Mouse (Mus musculus) lung, adult 2 months (tissue): ENCODE data around the gene Jmjd1c. TPM values are rescaled to one million over a fixed set of nuclear protein-coding genes. Genes with fewer than 3 reads are reported as not detected.

Experiments used
- DNase-seq: peaks from one replicate; pipeline ENCODE4 v3.0.0; 2022
- H3K4me1 ChIP-seq: fragments of 200-500 bp; 2 replicates; pipeline ENCODE4 v1.6.1; 2011; ENCODE audit warnings: low read length; ENCODE audit not compliant: control insufficient read depth, insufficient read depth
- H3K4me3 ChIP-seq: fragments of 200-500 bp; replicated peaks from 2 replicates; pipeline ENCODE3; 2011; ENCODE audit warnings: low read depth, mild to moderate bottlenecking, control low read depth, low read length; ENCODE audit errors: extremely low read depth
- CTCF ChIP-seq: fragments of 200-500 bp; IDR thresholded peaks from 2 replicates; pipeline ENCODE4 v1.5.1; 2011; ENCODE audit warnings: mild to moderate bottlenecking, low read length, control low read depth; ENCODE audit not compliant: insufficient read depth
- POLR2A ChIP-seq: fragments of 200-500 bp; IDR thresholded peaks from 2 replicates; pipeline ENCODE4 v1.6.1; 2011; ENCODE audit warnings: low read depth, mild to moderate bottlenecking, control low read depth, low read length, borderline replicate concordance; ENCODE audit errors: extremely low read depth
- WGBS: fragments of 180-500 bp; shearing (Covaris S2); methylation state at CpG from one replicate; pipeline ENCODE4 v1.1.7; 2018; 5-methylcytosine and 5-hydroxymethylcytosine counted together
- polyA plus RNA-seq: library from polyadenylated mRNA; depleted of rRNA; stranded (reverse); fragments of >200 nt; gene quantifications from 2 replicates; pipeline ENCODE4 v1.2.3, GENCODE M21; 2012

Gene Jmjd1c
- polyA plus RNA-seq, 1 experiment: 16.4 TPM

GRCm38 (mm10) chr10:67126061-67126858, 30.3 kb downstream of the Jmjd1c start:
- 3% methylated on average over 50 of the region's 50 CpGs for WGBS
- TF ChIP-seq CTCF (no peak), POLR2A (no peak)

GRCm38 (mm10) chr10:67126859-67127758, 31.2 kb downstream of the Jmjd1c start:
- DNase-seq: peak; percentile 57
- WGBS: 2% methylated on average over 114 of the region's 115 CpGs
- TF ChIP-seq CTCF: no peak
- TF ChIP-seq POLR2A: no peak
- peak overlapping the region; percentile 73 for H3K4me3 ChIP-seq
- H3K4me1 ChIP-seq: peaks cover 3% of the 10 kb centered on the region

More at GRCm38 (mm10) chr10:67126061-67126858, 30.3 kb downstream of the Jmjd1c start:
- DNase-seq: peak; percentile 51
- peaks cover 3% of the 10 kb centered on the region for H3K4me1 ChIP-seq
- H3K4me3 ChIP-seq: peak overlapping the region; percentile 73

- no peak for DNase-seq
- no peak overlapping the region for H3K4me3 ChIP-seq
- TF ChIP-seq POLR2A (no peak), CTCF (no peak)
- WGBS: 7% methylated on average over 1 of the region's 1 CpGs
- H3K4me1 ChIP-seq: no peaks in the 10 kb centered on the region; the same call in 1 of the 2 replicates
Measured at GRCm38 (mm10) chr10:67129531-67129930, 33.6 kb downstream of the Jmjd1c start.

GRCm38 (mm10) chr10:67131709-67132108, 35.8 kb downstream of the Jmjd1c start:
- no peaks in the 10 kb centered on the region; the same call in 1 of the 2 replicates for H3K4me1 ChIP-seq
- DNase-seq: no peak
- 55% methylated on average over 1 of the region's 1 CpGs for WGBS
- TF ChIP-seq CTCF: no peak
- TF ChIP-seq POLR2A: no peak
- no peak overlapping the region for H3K4me3 ChIP-seq

- H3K4me3 ChIP-seq: no peak overlapping the region
- no peak for DNase-seq
- whole genome bisulfite sequencing: 97% methylated on average over 2 of the region's 2 CpGs
- no peaks in the 10 kb centered on the region; the same call in none of the 2 replicates for H3K4me1 ChIP-seq
- no peak for TF ChIP-seq POLR2A
- TF ChIP-seq CTCF: no peak
Measured at GRCm38 (mm10) chr10:67134322-67134721, 38.4 kb downstream of the Jmjd1c start.

GRCm38 (mm10) chr10:67137437-67137836, 41.5 kb downstream of the Jmjd1c start:
- no peak overlapping the region for H3K4me3 ChIP-seq
- 78% methylated on average over 2 of the region's 2 CpGs for WGBS
- no peaks in the 10 kb centered on the region; the same call in 1 of the 2 replicates for H3K4me1 ChIP-seq
- no peak for TF ChIP-seq CTCF
- TF ChIP-seq POLR2A: no peak
- no peak for DNase-seq

GRCm38 (mm10) chr10:67143661-67144060, 47.7 kb downstream of the Jmjd1c start:
- TF ChIP-seq CTCF (no peak), POLR2A (no peak)
- no peak for DNase-seq
- H3K4me1 ChIP-seq: peaks cover 5% of the 10 kb centered on the region; the same call in 1 of the 2 replicates
- H3K4me3 ChIP-seq: no peak overlapping the region

GRCm38 (mm10) chr10:67144269-67144668, 48.3 kb downstream of the Jmjd1c start:
- TF ChIP-seq CTCF: no peak
- TF ChIP-seq POLR2A: no peak
- Histone ChIP-seq H3K4me1 (peaks cover 5% of the 10 kb centered on the region; the same call in 1 of the 2 replicates), H3K4me3 (no peak overlapping the region)
- no peak for DNase-seq
- WGBS: 58% methylated on average over 2 of the region's 2 CpGs

- 69% methylated on average over 4 of the region's 4 CpGs for WGBS
- no peak for TF ChIP-seq CTCF
- TF ChIP-seq POLR2A: no peak
- H3K4me1 ChIP-seq: peaks cover 5% of the 10 kb centered on the region; the same call in 1 of the 2 replicates
- no peak for DNase-seq
- no peak overlapping the region for H3K4me3 ChIP-seq
Measured at GRCm38 (mm10) chr10:67145623-67146022, 49.7 kb downstream of the Jmjd1c start.
